Mouse (Mus musculus) megakaryocyte, adult 5-6 weeks (primary cell): ENCODE results near the gene Hsh2d. TPM values are rescaled to one million over a fixed set of nuclear protein-coding genes. Genes with fewer than 3 reads are reported as not detected.
A peak's percentile ranks its signal among the peaks of the same experiment; 100 is the strongest.

Source experiments
- ATAC-seq: 2 replicates; pipeline ENCODE4 v1.8.0; 2016; ENCODE audit warnings: mild to moderate bottlenecking, inconsistent platforms; ENCODE audit not compliant: poor library complexity, severe bottlenecking
- total RNA-seq, 2 experiments: library from RNA; stranded (forward) in 1 of 2; stranded (reverse) in 1 of 2; fragments of 153-499, 151-499 nt in 1 of 2; fragments of 221-1000, 200-1000 nt in 1 of 2; gene quantifications; 2 replicates each; pipeline versions ENCODE4 v1.2.3 to v1.2.4; 2015 to 2017

Hsh2d gene
- total RNA-seq, 2 experiments from 2014 or later, result 6.9 to 8.3 TPM

DNA sequence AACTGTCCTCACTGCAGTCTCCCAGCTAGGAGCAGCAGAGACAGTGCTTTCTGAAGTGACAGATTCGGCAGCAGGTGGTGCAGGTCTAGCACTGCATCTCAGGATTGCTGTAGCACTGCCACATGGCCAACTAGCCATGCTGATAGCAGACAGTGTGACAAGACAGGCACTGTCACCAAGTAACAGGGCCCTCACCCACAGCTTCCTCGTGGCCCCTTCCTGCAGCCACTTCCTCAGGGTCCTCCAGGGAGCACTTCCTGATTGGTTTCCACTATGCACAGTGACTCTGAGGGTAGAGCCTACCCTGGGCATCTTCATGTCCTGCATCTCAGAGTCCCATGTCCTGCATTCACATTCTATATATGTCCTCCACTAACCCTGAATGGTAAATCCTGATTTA, 55.2 kb downstream of the Hsh2d start:
- 0 out of 2 replicates have a peak, but pooled peaks have one; percentile 6 for ATAC-seq

Other genes starting within 250 kb of the Hsh2d start
- 31.4 and 34.4 TPM in 2 replicates for gene Zfp961, start 238.6 kb upstream of the Hsh2d start, total RNA-seq (2015)
- gene Zfp961, start 238.6 kb upstream of the Hsh2d start, total RNA-seq (2017), result 23.1 and 25.4 TPM in 2 replicates
- gene Cyp4f18, start 180.0 kb upstream of the Hsh2d start, total RNA-seq (2015), result 107 and 114 TPM in 2 replicates
- gene Cyp4f18, start 180.0 kb upstream of the Hsh2d start, total RNA-seq (2017), result 65.9 and 74.6 TPM in 2 replicates
- gene Olfr372, start 148.4 kb upstream of the Hsh2d start, total RNA-seq (2015), result not detected in 2 replicates
- gene Olfr372, start 148.4 kb upstream of the Hsh2d start, total RNA-seq (2017), result 0.18 and 0.37 TPM in 2 replicates
- gene Olfr373, start 106.5 kb upstream of the Hsh2d start, total RNA-seq (2015), result not detected in 2 replicates
- gene Olfr373, start 106.5 kb upstream of the Hsh2d start, total RNA-seq (2017), result not detected in 2 replicates
- gene Olfr374, start 82.6 kb upstream of the Hsh2d start, total RNA-seq (2015), result not detected in 2 replicates
- not detected in 2 replicates for gene Olfr374, start 82.6 kb upstream of the Hsh2d start, total RNA-seq (2017)
- gene Tpm4, start 54.7 kb upstream of the Hsh2d start, total RNA-seq (2015), result 301 and 308 TPM in 2 replicates
- 515 and 545 TPM in 2 replicates for gene Tpm4, start 54.7 kb upstream of the Hsh2d start, total RNA-seq (2017)
- 63.8 and 66.5 TPM in 2 replicates for gene Rab8a, start 28.4 kb upstream of the Hsh2d start, total RNA-seq (2015)
- gene Rab8a, start 28.4 kb upstream of the Hsh2d start, total RNA-seq (2017), result 436 and 580 TPM in 2 replicates
- 0.21 TPM in 1 of 2 replicates, not detected in the other for gene Cib3, start 23.2 kb downstream of the Hsh2d start, total RNA-seq (2015)
- 0.16 and 0.55 TPM in 2 replicates for gene Cib3, start 23.2 kb downstream of the Hsh2d start, total RNA-seq (2017)
- not detected in 2 replicates for gene Gm11034, start 24.0 kb downstream of the Hsh2d start, total RNA-seq (2015)
- not detected in 2 replicates for gene Gm11034, start 24.0 kb downstream of the Hsh2d start, total RNA-seq (2017)
- 68.0 and 69.3 TPM in 2 replicates for gene Fam32a, start 30.1 kb downstream of the Hsh2d start, total RNA-seq (2015)
- gene Fam32a, start 30.1 kb downstream of the Hsh2d start, total RNA-seq (2017), result 57.1 and 62.0 TPM in 2 replicates
- gene Ap1m1, start 50.4 kb downstream of the Hsh2d start, total RNA-seq (2015), result 91.5 and 106 TPM in 2 replicates
- gene Ap1m1, start 50.4 kb downstream of the Hsh2d start, total RNA-seq (2017), result 53.1 and 76.1 TPM in 2 replicates
- gene Gm10282, start 115.6 kb downstream of the Hsh2d start, total RNA-seq (2015), result 40.0 and 43.6 TPM in 2 replicates
- gene Gm10282, start 115.6 kb downstream of the Hsh2d start, total RNA-seq (2017), result 40.6 and 43.1 TPM in 2 replicates
- 70.6 and 72.1 TPM in 2 replicates for gene Klf2, start 129.4 kb downstream of the Hsh2d start, total RNA-seq (2015)
- 18.9 and 25.5 TPM in 2 replicates for gene Klf2, start 129.4 kb downstream of the Hsh2d start, total RNA-seq (2017)
- 45.7 and 53.4 TPM in 2 replicates for gene Eps15l1, start 231.8 kb downstream of the Hsh2d start, total RNA-seq (2015)
- gene Eps15l1, start 231.8 kb downstream of the Hsh2d start, total RNA-seq (2017), result 41.9 and 46.5 TPM in 2 replicates